Mouse (Mus musculus) midbrain, embryonic 16.5 days (tissue): Measurements from ENCODE around the gene Zfp354b. TPM values are rescaled to one million over a fixed set of nuclear protein-coding genes. Genes with fewer than 3 reads are reported as not detected.
A peak's percentile ranks its signal among the peaks of the same experiment; 100 is the strongest.

Experiments
- ATAC-seq: fragments of 200-750 bp; cut with Nextera tagmentation; 2 replicates; pipeline ENCODE4 v1.8.0; 2017; ENCODE audit warnings: moderate TSS enrichment
- H3K27ac ChIP-seq: fragments of 300-500 bp; sonication (generic); 2 replicates; pipeline ENCODE4 v1.5.1; 2014; ENCODE audit warnings: mild to moderate bottlenecking, low read length, mixed read lengths
- H3K27me3 ChIP-seq: fragments of 300-500 bp; sonication (generic); 2 replicates; pipeline ENCODE4 v1.6.1; 2014; ENCODE audit warnings: low read depth, low read length, mixed read lengths; ENCODE audit not compliant: control insufficient read depth, insufficient read depth
- H3K36me3 ChIP-seq: fragments of 300-500 bp; sonication (generic); 2 replicates; pipeline ENCODE4 v1.6.1; 2014; ENCODE audit warnings: mild to moderate bottlenecking, low read length, moderate library complexity, mixed read lengths; ENCODE audit not compliant: control insufficient read depth, insufficient read depth
- H3K4me1 ChIP-seq: fragments of 300-500 bp; sonication (generic); 2 replicates; pipeline ENCODE4 v1.6.1; 2014; ENCODE audit warnings: mild to moderate bottlenecking, low read length, mixed read lengths; ENCODE audit not compliant: control insufficient read depth, insufficient read depth
- H3K4me2 ChIP-seq: fragments of 300-500 bp; sonication (generic); 2 replicates; pipeline ENCODE4 v1.6.1; 2014; ENCODE audit warnings: mild to moderate bottlenecking, low read length, mixed read lengths
- H3K4me3 ChIP-seq: fragments of 300-500 bp; sonication (generic); 2 replicates; pipeline ENCODE4 v1.5.1; 2014; ENCODE audit warnings: low read depth, mild to moderate bottlenecking, low read length, moderate library complexity, mixed read lengths
- H3K9ac ChIP-seq: fragments of 300-500 bp; sonication (generic); 2 replicates; pipeline ENCODE4 v1.6.1; 2014; ENCODE audit warnings: low read depth, low read length, mixed read lengths
- H3K9me3 ChIP-seq: fragments of 300-500 bp; sonication (generic); replicated peaks from 2 replicates; pipeline ENCODE4 v1.6.1; 2014; ENCODE audit warnings: mild to moderate bottlenecking, low read length, mixed read lengths; ENCODE audit not compliant: control insufficient read depth, poor library complexity, severe bottlenecking
- WGBS: fragments of 180-500 bp; shearing (Covaris S2); extraction: QIAGEN DNeasy Blood & Tissue Kit; methylation state at CpG from one replicate; pipeline ENCODE4 v1.1.7; 2014; 5-methylcytosine and 5-hydroxymethylcytosine counted together
- polyA plus RNA-seq: library from polyadenylated mRNA; unstranded; fragments of >200 nt; fragmentation: Nextera tagmentation; extraction: Ambion mirVana; gene quantifications from 2 replicates; pipeline ENCODE4 v1.2.1, GENCODE M21; 2015

Gene Zfp354b
- polyA plus RNA-seq, 1 experiment from 2014 or later, result 6.1 TPM

- 78% methylated on average over 8 of the region's 8 CpGs for WGBS
- H3K27ac ChIP-seq, result no peak overlapping the region
Observed at GRCm38 (mm10) chr11:50938435-50938834, 7.0 kb upstream of the Zfp354b start.

GRCm38 (mm10) chr11:50932040-50932439 lies 607 bp upstream of the Zfp354b start:
- peak overlapping the region; percentile 61 for H3K4me2 ChIP-seq
- peak; percentile 65 for ATAC-seq
- WGBS, result 56% methylated on average over 1 of the region's 1 CpGs
- H3K36me3 ChIP-seq, result no peaks in the 10 kb centered on the region
- H3K27ac ChIP-seq, result peak overlapping the region; percentile 89
- no peak overlapping the region for H3K9ac ChIP-seq
- no peaks in the 10 kb centered on the region for H3K9me3 ChIP-seq
- H3K4me1 ChIP-seq, result peaks cover 5% of the 10 kb centered on the region; the same call in 1 of the 2 replicates
- H3K4me3 ChIP-seq, result peak overlapping the region; percentile 70
- no peaks in the 10 kb centered on the region for H3K27me3 ChIP-seq

More at GRCm38 (mm10) chr11:50938435-50938834, 7.0 kb upstream of the Zfp354b start:
- no peak overlapping the region for H3K9ac ChIP-seq
- no peak for ATAC-seq
- H3K4me1 ChIP-seq, result no peaks in the 10 kb centered on the region
- H3K4me3 ChIP-seq, result no peak overlapping the region
- no peak overlapping the region for H3K4me2 ChIP-seq
- H3K27me3 ChIP-seq, result no peaks in the 10 kb centered on the region
- no peaks in the 10 kb centered on the region for H3K9me3 ChIP-seq
- no peaks in the 10 kb centered on the region for H3K36me3 ChIP-seq

- Histone ChIP-seq H3K27ac (peak overlapping the region; percentile 89), H3K9ac (peak overlapping the region; percentile 92), H3K4me1 (peaks cover 5% of the 10 kb centered on the region; the same call in 1 of the 2 replicates), H3K4me3 (peak overlapping the region; percentile 70), H3K36me3 (no peaks in the 10 kb centered on the region), H3K9me3 (no peaks in the 10 kb centered on the region), H3K27me3 (no peaks in the 10 kb centered on the region), H3K4me2 (peak overlapping the region; percentile 61)
- peak; percentile 81 for ATAC-seq
- WGBS, result under 1% methylated on average over 16 of the region's 16 CpGs
Observed at GRCm38 (mm10) chr11:50931021-50931420, 412 bp downstream of the Zfp354b start.

GRCm38 (mm10) chr11:50930469-50931014 lies 891 bp downstream of the Zfp354b start:
- WGBS, result 23% methylated on average over 14 of the region's 14 CpGs
- peaks cover 5% of the 10 kb centered on the region; the same call in 1 of the 2 replicates for H3K4me1 ChIP-seq
- peak overlapping the region; percentile 92 for H3K9ac ChIP-seq
- H3K27me3 ChIP-seq, result no peaks in the 10 kb centered on the region
- peak; percentile 18; the same call in 1 of the 2 replicates for ATAC-seq
- H3K27ac ChIP-seq, result peak overlapping the region; percentile 89
- no peaks in the 10 kb centered on the region for H3K36me3 ChIP-seq
- H3K4me3 ChIP-seq, result peak overlapping the region; percentile 70
- H3K9me3 ChIP-seq, result no peaks in the 10 kb centered on the region
- peak overlapping the region; percentile 61 for H3K4me2 ChIP-seq

GRCm38 (mm10) chr11:50915671-50916320 lies 15.6 kb downstream of the Zfp354b start, which contains the start of gene Zfp2:
Zfp2 (minus strand) TSS chr11:50916165.
- peak within 1 kb of the TSS; percentile 51 for H3K4me2 ChIP-seq
- H3K9me3 ChIP-seq, result peaks cover 14% of the 10 kb centered on the region
- under 1% methylated on average over 46 of the region's 47 CpGs for WGBS
- peak; percentile 99 for ATAC-seq
- H3K27me3 ChIP-seq, result no peaks in the 10 kb centered on the region
- peaks cover 11% of the 10 kb centered on the region for H3K4me1 ChIP-seq
- peaks cover 15% of the 10 kb centered on the region for H3K36me3 ChIP-seq
- H3K27ac ChIP-seq, result peak within 1 kb of the TSS; percentile 94
- peak within 1 kb of the TSS; percentile 97 for H3K9ac ChIP-seq
- peak within 1 kb of the TSS; percentile 73 for H3K4me3 ChIP-seq

GRCm38 (mm10) chr11:50914461-50914860 lies 17.0 kb downstream of the Zfp354b start:
- H3K27ac ChIP-seq, result no peak overlapping the region
- 97% methylated on average over 3 of the region's 3 CpGs for WGBS
- H3K9ac ChIP-seq, result no peak overlapping the region
- H3K4me3 ChIP-seq, result peak overlapping the region; percentile 73; the same call in 1 of the 2 replicates
- H3K9me3 ChIP-seq, result peaks cover 14% of the 10 kb centered on the region
- no peak for ATAC-seq
- H3K4me2 ChIP-seq, result peak overlapping the region; percentile 51
- peaks cover 28% of the 10 kb centered on the region for H3K36me3 ChIP-seq
- no peaks in the 10 kb centered on the region for H3K27me3 ChIP-seq
- H3K4me1 ChIP-seq, result peaks cover 11% of the 10 kb centered on the region

GRCm38 (mm10) chr11:50913301-50913700 lies 18.1 kb downstream of the Zfp354b start:
- H3K27ac ChIP-seq, result no peak overlapping the region
- no peak overlapping the region for H3K4me2 ChIP-seq
- H3K9ac ChIP-seq, result no peak overlapping the region
- peaks cover 11% of the 10 kb centered on the region for H3K4me1 ChIP-seq
- ATAC-seq, result no peak
- no peak overlapping the region for H3K4me3 ChIP-seq
- no peaks in the 10 kb centered on the region for H3K27me3 ChIP-seq
- peaks cover 17% of the 10 kb centered on the region for H3K9me3 ChIP-seq
- WGBS, result 95% methylated on average over 1 of the region's 1 CpGs
- H3K36me3 ChIP-seq, result peaks cover 40% of the 10 kb centered on the region

GRCm38 (mm10) chr11:50908136-50908535 lies 23.3 kb downstream of the Zfp354b start:
- H3K27ac ChIP-seq, result no peak overlapping the region
- H3K36me3 ChIP-seq, result peaks cover 89% of the 10 kb centered on the region
- H3K9me3 ChIP-seq, result peaks cover 60% of the 10 kb centered on the region
- WGBS, result 86% methylated on average over 5 of the region's 5 CpGs
- H3K4me3 ChIP-seq, result no peak overlapping the region
- H3K9ac ChIP-seq, result no peak overlapping the region
- no peaks in the 10 kb centered on the region for H3K4me1 ChIP-seq
- no peak overlapping the region for H3K4me2 ChIP-seq
- ATAC-seq, result no peak
- H3K27me3 ChIP-seq, result no peaks in the 10 kb centered on the region

- Histone ChIP-seq H3K36me3 (peaks cover 50% of the 10 kb centered on the region), H3K27me3 (no peaks in the 10 kb centered on the region), H3K4me1 (no peaks in the 10 kb centered on the region), H3K4me3 (no peak overlapping the region), H3K9me3 (peaks cover 48% of the 10 kb centered on the region), H3K9ac (no peak overlapping the region), H3K4me2 (no peak overlapping the region), H3K27ac (no peak overlapping the region)
- ATAC-seq, result no peak
- WGBS, result 83% methylated on average over 1 of the region's 1 CpGs
Observed at GRCm38 (mm10) chr11:50897359-50897758, 34.1 kb downstream of the Zfp354b start.
